Mouse (Mus musculus): ENCODE measurements around the gene Amigo1.

GRCm38 (mm10) chr3:108180514-108180913 lies 5.6 kb upstream of the Amigo1 start:
- TF ChIP-seq CTCF (IDR thresholded peaks at IDR 0.05; ENCODE audit: extremely low read depth, insufficient read depth, insufficient read length, insufficient replicate concordance) (no peak), POLR2A (IDR thresholded peaks at IDR 0.05; ENCODE audit: low read depth, low read length) (no peak)
